Mouse (Mus musculus): Measurements from ENCODE around the gene Ly6g5b. TPM values are rescaled to one million over a fixed set of nuclear protein-coding genes. Genes with fewer than 3 reads are reported as not detected.
"Not testable (repeated sequence)": the region's sequence is repeated elsewhere in the genome, so short reads cannot be mapped to it uniquely, and the experiment has no call there.

Gene Ly6g5b
- polyA plus RNA-seq, 1 experiment from 2014 or later = 0.89 TPM

DNA sequence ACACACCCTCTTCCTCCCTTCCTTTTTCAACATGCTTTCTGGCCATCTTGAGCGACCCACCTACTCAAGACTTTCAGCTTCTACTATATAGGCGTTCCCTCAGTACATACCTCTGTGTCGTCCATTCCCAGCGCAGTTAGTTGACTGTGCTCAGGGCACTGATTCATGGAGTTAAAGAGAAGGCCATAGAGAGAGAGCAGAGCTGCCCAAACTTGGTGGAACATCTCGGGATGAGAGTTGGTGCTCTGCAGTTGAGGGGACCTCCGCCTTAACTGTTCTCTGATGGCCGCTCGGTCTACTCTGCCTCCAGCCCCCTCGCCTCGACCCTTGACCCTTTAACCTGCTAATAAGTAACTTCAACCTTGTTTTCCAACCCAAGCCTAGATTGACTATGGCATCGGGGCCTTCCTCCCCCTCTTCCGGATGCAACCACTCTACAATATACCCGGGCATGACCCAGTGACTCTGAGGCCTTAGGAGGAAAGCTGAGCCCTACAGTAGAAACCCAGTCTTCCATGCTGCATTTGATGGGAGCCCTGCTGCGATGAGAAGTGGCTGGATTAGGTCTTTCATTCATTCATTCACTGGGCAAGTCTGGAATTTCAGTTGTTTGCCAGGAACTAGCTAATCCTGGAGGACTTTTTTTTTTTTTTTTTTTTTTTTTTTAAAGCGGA, 16.4 kb upstream of the Ly6g5b start, which contains the start of gene Apom:
Gene Apom (minus strand): TSS at position 551 of the 674 bp plus-strand sequence.
- Histone ChIP-seq H3K4me3 (ENCODE audit: low read depth, low read length) (no peak within 1 kb of the TSS), H3K4me1 (ENCODE audit: control insufficient read depth, insufficient read depth, low read length) (peaks cover 6% of the 10 kb centered on the region), H3K9me3 (replicated peaks; ENCODE audit: control insufficient read depth, low read length) (no peaks in the 10 kb centered on the region), H3K4me2 (ENCODE audit: low read length) (no peak within 1 kb of the TSS), H3K36me3 (ENCODE audit: control insufficient read depth, insufficient read depth, low read length) (0 out of 2 replicates have a peak, but pooled peaks cover 10% of the 10 kb centered on the region), H3K27ac (ENCODE audit: low read depth, low read length) (no peak within 1 kb of the TSS), H3K27me3 (replicated peaks; ENCODE audit: control insufficient read depth, insufficient read depth, low read length) (no peaks in the 10 kb centered on the region), H3K9ac (ENCODE audit: low read length) (no peak within 1 kb of the TSS)
- ATAC-seq = no peak
- DNase-seq (ENCODE audit: low spot score) = no peak
- WGBS = 83% methylated on average over 15 of the region's 15 CpGs

DNA sequence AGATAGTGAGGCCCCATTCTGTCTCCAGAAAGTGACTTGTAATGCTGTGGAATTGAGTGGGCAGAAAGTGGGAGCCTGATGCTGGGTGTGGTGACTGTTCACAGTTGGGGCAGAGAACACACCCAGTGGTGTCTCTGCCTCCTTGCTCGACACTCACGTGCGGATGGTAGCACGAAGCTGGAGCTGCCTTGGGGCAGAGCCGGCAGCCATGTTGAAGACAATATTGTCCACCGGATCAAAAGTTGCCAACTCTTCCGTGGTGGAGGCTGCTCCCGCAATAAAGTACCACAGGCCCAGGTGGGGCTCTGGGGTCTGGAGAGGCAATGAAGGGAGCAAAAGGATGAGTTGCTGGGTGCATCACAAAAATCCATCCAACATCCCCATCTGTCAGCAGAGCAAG, 15.8 kb upstream of the Ly6g5b start:
- 0 out of 2 replicates have a peak, but pooled peaks cover 4% of the 10 kb centered on the region for H3K4me1 ChIP-seq (ENCODE audit: control insufficient read depth, insufficient read depth, low read length)
- no peaks in the 10 kb centered on the region for H3K27me3 ChIP-seq (replicated peaks; ENCODE audit: control insufficient read depth, insufficient read depth, low read length)

DNA sequence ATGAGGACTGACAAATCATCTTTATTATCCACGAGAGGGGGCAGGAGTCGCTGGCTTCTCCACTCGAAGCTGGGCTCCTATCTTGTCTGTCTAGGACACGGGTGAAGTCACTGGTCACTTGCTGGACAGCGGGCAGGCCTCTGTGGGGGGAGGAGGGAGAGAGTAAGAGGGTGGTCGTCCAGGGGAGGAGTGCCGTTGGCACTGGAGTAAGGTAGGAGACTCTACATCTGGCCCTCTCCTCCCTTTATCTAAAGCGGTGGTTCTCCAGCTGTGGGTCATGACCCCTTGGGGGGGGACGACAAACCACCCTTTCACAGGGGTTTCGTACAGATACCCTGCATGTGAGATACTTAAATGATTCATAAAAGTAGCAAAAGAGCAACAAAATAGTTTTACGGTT, 13.8 kb upstream of the Ly6g5b start:
- 82% methylated on average over 11 of the region's 11 CpGs for whole genome bisulfite sequencing

More for the DNA sequence above, 15.8 kb upstream of the Ly6g5b start:
- Histone ChIP-seq H3K9ac (ENCODE audit: low read length) (no peak overlapping the region), H3K27ac (ENCODE audit: low read depth, low read length) (no peak overlapping the region), H3K4me2 (ENCODE audit: low read length) (no peak overlapping the region), H3K36me3 (ENCODE audit: control insufficient read depth, insufficient read depth, low read length) (0 out of 2 replicates have a peak, but pooled peaks cover 10% of the 10 kb centered on the region), H3K4me3 (ENCODE audit: low read depth, low read length) (no peak overlapping the region), H3K9me3 (replicated peaks; ENCODE audit: control insufficient read depth, low read length) (no peaks in the 10 kb centered on the region)
- no peak for DNase-seq (ENCODE audit: low spot score)
- WGBS = 95% methylated on average over 8 of the region's 8 CpGs
- no peak for ATAC-seq

DNA sequence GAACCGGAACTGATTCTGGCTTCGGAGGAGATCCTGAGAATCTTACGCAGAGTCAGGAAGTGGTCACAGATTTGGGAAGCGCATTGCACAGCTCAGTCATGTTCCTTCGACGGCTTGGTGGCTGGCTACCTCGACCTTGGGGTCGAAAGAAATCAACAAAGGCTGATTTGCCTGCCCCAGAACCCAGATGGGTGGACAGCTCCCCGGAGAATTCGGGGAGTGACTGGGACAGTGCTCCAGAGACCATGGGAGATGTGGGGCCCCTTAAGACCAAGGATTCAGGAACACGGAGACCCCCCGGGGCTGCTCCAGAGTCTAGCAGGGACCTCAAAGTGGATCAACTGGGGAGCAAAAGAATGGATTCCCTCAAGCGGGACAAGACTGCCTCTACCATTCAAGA, 11.8 kb upstream of the Ly6g5b start:
- H3K27ac ChIP-seq (ENCODE audit: low read depth, low read length) = no peak overlapping the region
- no peaks in the 10 kb centered on the region for H3K27me3 ChIP-seq (replicated peaks; ENCODE audit: control insufficient read depth, insufficient read depth, low read length)
- peak overlapping the region; percentile 84 for H3K9ac ChIP-seq (ENCODE audit: low read length)
- peaks cover 26% of the 10 kb centered on the region for H3K36me3 ChIP-seq (ENCODE audit: control insufficient read depth, insufficient read depth, low read length)
- 80% methylated on average over 13 of the region's 13 CpGs for WGBS
- no peaks in the 10 kb centered on the region for H3K9me3 ChIP-seq (replicated peaks; ENCODE audit: control insufficient read depth, low read length)
- H3K4me1 ChIP-seq (ENCODE audit: control insufficient read depth, insufficient read depth, low read length) = peaks cover 7% of the 10 kb centered on the region; the same call in 1 of the 2 replicates
- DNase-seq (ENCODE audit: low spot score) = no peak
- H3K4me3 ChIP-seq (ENCODE audit: low read depth, low read length) = peak overlapping the region; percentile 49
- H3K4me2 ChIP-seq (ENCODE audit: low read length) = peak overlapping the region; percentile 62
- no peak for ATAC-seq

More for the DNA sequence above, 13.8 kb upstream of the Ly6g5b start:
- peaks cover 20% of the 10 kb centered on the region; the same call in 1 of the 2 replicates for H3K36me3 ChIP-seq (ENCODE audit: control insufficient read depth, insufficient read depth, low read length)
- no peak overlapping the region for H3K9ac ChIP-seq (ENCODE audit: low read length)
- DNase-seq (ENCODE audit: low spot score) (no peak), ATAC-seq (no peak)
- no peaks in the 10 kb centered on the region for H3K9me3 ChIP-seq (replicated peaks; ENCODE audit: control insufficient read depth, low read length)
- peaks cover 7% of the 10 kb centered on the region; the same call in 1 of the 2 replicates for H3K4me1 ChIP-seq (ENCODE audit: control insufficient read depth, insufficient read depth, low read length)
- no peak overlapping the region for H3K4me3 ChIP-seq (ENCODE audit: low read depth, low read length)
- no peak overlapping the region for H3K4me2 ChIP-seq (ENCODE audit: low read length)
- H3K27me3 ChIP-seq (replicated peaks; ENCODE audit: control insufficient read depth, insufficient read depth, low read length) = no peaks in the 10 kb centered on the region
- no peak overlapping the region for H3K27ac ChIP-seq (ENCODE audit: low read depth, low read length)

DNA sequence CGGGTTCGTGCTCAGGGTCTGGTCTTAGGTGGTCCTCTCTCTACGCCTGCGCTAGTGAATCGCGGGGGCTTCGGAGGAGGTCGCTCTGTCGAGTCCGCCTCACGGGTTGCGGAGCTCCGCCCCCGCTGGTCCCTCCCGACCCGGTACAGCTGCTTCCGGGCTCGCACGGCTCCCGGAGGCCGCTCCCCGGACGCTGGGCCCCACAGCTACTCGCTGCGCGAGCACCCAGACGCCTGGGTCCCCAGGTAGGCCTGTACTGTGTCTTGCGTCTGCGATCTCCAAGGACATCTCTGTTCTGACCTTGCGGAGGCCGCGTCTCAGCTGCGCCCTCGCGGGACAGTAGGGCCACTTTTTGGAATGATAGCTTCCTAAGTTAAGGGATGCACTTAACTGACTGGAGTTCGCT, 11.0 kb upstream of the Ly6g5b start, which contains the start of gene D17H6S53E:
Gene D17H6S53E (plus strand): TSS at position 168 of the 406 bp plus-strand sequence.
- 1% methylated on average over 36 of the region's 36 CpGs for WGBS

DNA sequence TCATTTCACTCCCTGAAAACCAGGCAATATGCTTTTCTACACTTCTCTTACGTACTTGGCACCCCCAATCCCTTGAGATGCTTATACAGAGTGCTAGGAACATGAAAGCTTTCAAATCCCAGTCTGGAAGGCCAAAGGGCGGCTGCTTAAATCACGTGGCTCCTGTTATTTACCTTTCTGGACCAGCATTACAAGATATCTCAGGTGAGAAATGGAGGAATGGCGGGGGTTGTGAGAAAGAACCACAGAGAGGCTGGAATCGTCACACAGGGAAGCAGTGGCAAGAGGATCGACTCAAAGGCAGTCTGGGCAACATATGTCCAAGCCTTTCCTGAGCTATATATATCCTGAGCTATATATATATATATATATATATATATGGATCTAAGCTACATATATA, 10.3 kb upstream of the Ly6g5b start:
- H3K4me2 ChIP-seq (ENCODE audit: low read length) = peak overlapping the region; percentile 62
- H3K27ac ChIP-seq (ENCODE audit: low read depth, low read length) = no peak overlapping the region
- DNase-seq (ENCODE audit: low spot score) (no peak), ATAC-seq (no peak)
- WGBS = 35% methylated on average over 6 of the region's 6 CpGs
- H3K4me1 ChIP-seq (ENCODE audit: control insufficient read depth, insufficient read depth, low read length) = peaks cover 7% of the 10 kb centered on the region; the same call in 1 of the 2 replicates
- peaks cover 26% of the 10 kb centered on the region for H3K36me3 ChIP-seq (ENCODE audit: control insufficient read depth, insufficient read depth, low read length)
- peak overlapping the region; percentile 49 for H3K4me3 ChIP-seq (ENCODE audit: low read depth, low read length)
- H3K9me3 ChIP-seq (replicated peaks; ENCODE audit: control insufficient read depth, low read length) = no peaks in the 10 kb centered on the region
- H3K9ac ChIP-seq (ENCODE audit: low read length) = peak overlapping the region; percentile 84
- no peaks in the 10 kb centered on the region for H3K27me3 ChIP-seq (replicated peaks; ENCODE audit: control insufficient read depth, insufficient read depth, low read length)

More for the DNA sequence above, 11.0 kb upstream of the Ly6g5b start, which contains the start of gene D17H6S53E:
- peaks cover 7% of the 10 kb centered on the region; the same call in 1 of the 2 replicates for H3K4me1 ChIP-seq (ENCODE audit: control insufficient read depth, insufficient read depth, low read length)
- DNase-seq (ENCODE audit: low spot score) = peak; percentile 78
- H3K9me3 ChIP-seq (replicated peaks; ENCODE audit: control insufficient read depth, low read length) = no peaks in the 10 kb centered on the region
- peak within 1 kb of the TSS; percentile 62 for H3K4me2 ChIP-seq (ENCODE audit: low read length)
- ATAC-seq = peak; percentile 47
- H3K9ac ChIP-seq (ENCODE audit: low read length) = peak within 1 kb of the TSS; percentile 84
- peak within 1 kb of the TSS; percentile 49 for H3K4me3 ChIP-seq (ENCODE audit: low read depth, low read length)
- H3K36me3 ChIP-seq (ENCODE audit: control insufficient read depth, insufficient read depth, low read length) = peaks cover 26% of the 10 kb centered on the region
- peak within 1 kb of the TSS; percentile 45 for H3K27ac ChIP-seq (ENCODE audit: low read depth, low read length)
- no peaks in the 10 kb centered on the region for H3K27me3 ChIP-seq (replicated peaks; ENCODE audit: control insufficient read depth, insufficient read depth, low read length)

DNA sequence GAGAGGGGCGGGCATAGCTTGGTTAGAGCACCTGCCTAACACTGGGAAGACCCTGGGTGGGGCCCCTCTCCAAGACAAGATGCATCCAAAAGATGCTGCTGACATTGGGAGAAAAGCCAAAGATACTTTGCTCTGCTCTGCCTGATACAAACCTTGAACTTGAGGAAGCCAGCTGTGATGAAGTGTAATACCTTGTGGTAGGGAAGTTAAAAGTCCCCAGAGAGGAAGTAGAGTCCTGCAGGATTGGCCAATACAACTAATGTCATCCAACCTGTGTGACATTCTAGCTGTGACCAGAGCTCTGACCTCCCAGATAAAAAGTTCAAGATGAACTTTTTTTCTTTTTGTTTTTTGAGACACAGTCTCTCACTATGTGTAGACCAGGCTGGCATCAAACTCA, 9.9 kb upstream of the Ly6g5b start:
- Histone ChIP-seq H3K9me3 (replicated peaks; ENCODE audit: control insufficient read depth, low read length) (no peaks in the 10 kb centered on the region), H3K9ac (ENCODE audit: low read length) (no peak overlapping the region), H3K36me3 (ENCODE audit: control insufficient read depth, insufficient read depth, low read length) (peaks cover 22% of the 10 kb centered on the region), H3K4me1 (ENCODE audit: control insufficient read depth, insufficient read depth, low read length) (peaks cover 12% of the 10 kb centered on the region), H3K4me3 (ENCODE audit: low read depth, low read length) (no peak overlapping the region), H3K4me2 (ENCODE audit: low read length) (0 out of 2 replicates have a peak overlapping the region, but pooled peaks have one; percentile 62), H3K27ac (ENCODE audit: low read depth, low read length) (no peak overlapping the region), H3K27me3 (replicated peaks; ENCODE audit: control insufficient read depth, insufficient read depth, low read length) (no peaks in the 10 kb centered on the region)
- ATAC-seq (no peak), DNase-seq (ENCODE audit: low spot score) (no peak)
- WGBS = 96% methylated on average over 1 of the region's 1 CpGs

DNA sequence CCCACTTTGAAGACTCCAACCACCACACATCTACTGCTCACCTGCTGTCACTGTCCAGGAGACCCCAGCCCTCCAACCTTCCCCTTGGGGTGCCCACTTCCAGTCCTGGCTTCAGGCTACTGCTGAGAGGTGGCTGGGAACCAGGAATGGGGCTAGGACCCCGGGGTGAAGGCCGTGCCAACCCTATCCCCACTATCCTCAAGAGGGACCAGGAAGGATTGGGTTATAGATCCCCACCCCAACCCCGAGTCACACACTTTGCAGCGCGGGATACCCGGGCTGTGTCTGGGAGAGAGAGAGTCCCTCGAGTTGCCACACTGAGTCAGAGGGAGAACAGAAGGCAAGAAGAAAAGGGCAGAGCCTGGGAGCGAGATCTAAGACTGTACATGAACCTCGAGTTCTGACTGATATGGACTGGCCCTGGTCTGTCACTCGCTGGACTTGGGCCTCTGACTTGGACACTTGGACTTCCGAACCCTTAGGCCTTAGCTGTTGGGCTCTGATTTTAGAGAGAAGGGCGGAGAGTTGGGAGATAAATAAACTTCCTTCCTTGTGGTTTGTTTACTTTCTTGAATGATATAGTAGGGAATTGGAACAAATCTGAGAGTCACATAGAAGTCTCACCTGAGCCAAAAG, 9.2 kb upstream of the Ly6g5b start:
- not testable (repeated sequence) for DNase-seq (ENCODE audit: low spot score); ATAC-seq; H3K9ac ChIP-seq (ENCODE audit: low read length); H3K27ac ChIP-seq (ENCODE audit: low read depth, low read length); H3K4me2 ChIP-seq (ENCODE audit: low read length); H3K4me3 ChIP-seq (ENCODE audit: low read depth, low read length); H3K9me3 ChIP-seq (replicated peaks; ENCODE audit: control insufficient read depth, low read length); H3K27me3 ChIP-seq (replicated peaks; ENCODE audit: control insufficient read depth, insufficient read depth, low read length)
- peaks cover 15% of the 10 kb centered on the region for H3K4me1 ChIP-seq (ENCODE audit: control insufficient read depth, insufficient read depth, low read length)
- H3K36me3 ChIP-seq (ENCODE audit: control insufficient read depth, insufficient read depth, low read length) = peaks cover 26% of the 10 kb centered on the region
- WGBS = 92% methylated on average over 12 of the region's 12 CpGs

All from forebrain, embryonic 14.5 days (tissue).